Mouse (Mus musculus): ENCODE data around the gene Mrgprd. TPM values are rescaled to one million over a fixed set of nuclear protein-coding genes. Genes with fewer than 3 reads are reported as not detected.

The Mrgprd gene
- total and polyA plus RNA-seq, 3 experiments = not detected

GRCm38 (mm10) chr7:145340248-145340904 is 25.7 kb downstream of the Mrgprd start:
- no peak overlapping the region for H3K9ac ChIP-seq (ENCODE audit: insufficient read depth, low read depth)
- dilution Hi-C loops (cut with MboI; ENCODE audit: extremely low pct_ligation_motif_present, extremely low pct_unique_long_range_greater_than_20kb, low sequenced_read_pairs) (no loop called here), in situ Hi-C loops (cut with MboI; ENCODE audit: low pct_ligation_motif_present, low pct_unique_long_range_greater_than_20kb, low sequenced_read_pairs) (no loop called here)
- no peaks in the 10 kb centered on the region for H3K79me2 ChIP-seq (replicated peaks; ENCODE audit: control insufficient read depth, extremely low read depth, insufficient read depth, poor library complexity, severe bottlenecking)
- TF ChIP-seq ZKSCAN1 (IDR thresholded peaks at IDR 0.05; ENCODE audit: borderline replicate concordance, low read depth, low read length) (no peak), SIN3A (IDR thresholded peaks at IDR 0.05; ENCODE audit: low read length) (no peak), CHD2 (IDR thresholded peaks at IDR 0.05; ENCODE audit: low read length) (no peak), JUN (IDR thresholded peaks at IDR 0.05; ENCODE audit: insufficient read depth, low read depth, low read length) (no peak)
- no peak overlapping the region for H3K4me3 ChIP-seq (replicated peaks in 1 of 3; ENCODE audit: low read depth in 2 of 3, low read length in 2 of 3, poor library complexity in 1 of 3)
- no peak for DNase-seq (ENCODE audit: extremely low read depth)
- peaks cover 3% of the 10 kb centered on the region for H3K9me3 ChIP-seq (replicated peaks; ENCODE audit: low read length)
- no peak overlapping the region for H3K27ac ChIP-seq (ENCODE audit: insufficient read depth, low read depth)
- H3K27me3 ChIP-seq (replicated peaks) = peaks cover 15% of the 10 kb centered on the region
- no peaks in the 10 kb centered on the region for H3K4me1 ChIP-seq (ENCODE audit: control insufficient read depth in 1 of 2, insufficient read depth in 2 of 2)
- H3K4me2 ChIP-seq (ENCODE audit: insufficient read depth, low read depth, poor library complexity, severe bottlenecking) = no peak overlapping the region
- H3K36me3 ChIP-seq (replicated peaks in 1 of 2; ENCODE audit: control insufficient read depth in 1 of 2, insufficient read depth in 1 of 2, low read length in 1 of 2) = no peaks in the 10 kb centered on the region

Other genes starting within 250 kb of the Mrgprd start
- not detected in 2 replicates for gene 1810010D01Rik, start 106.7 kb upstream of the Mrgprd start, total RNA-seq (2012; rRNA removed)
- gene 1810010D01Rik, start 106.7 kb upstream of the Mrgprd start, total RNA-seq (2014; rRNA removed) = not detected in 2 replicates
- not detected in 2 replicates for gene 1810010D01Rik, start 106.7 kb upstream of the Mrgprd start, polyA plus RNA-seq (2012; ENCODE audit: insufficient read length, low read depth)
- gene Tpcn2, start 30.8 kb upstream of the Mrgprd start, total RNA-seq (2012; rRNA removed) = 6.9 and 7.3 TPM in 2 replicates
- gene Tpcn2, start 30.8 kb upstream of the Mrgprd start, total RNA-seq (2014; rRNA removed) = 3.7 TPM in 2 replicates
- 7.2 and 7.9 TPM in 2 replicates for gene Tpcn2, start 30.8 kb upstream of the Mrgprd start, polyA plus RNA-seq (2012; ENCODE audit: insufficient read length, low read depth)
- not detected in 2 replicates for gene Mrgprf, start 14.0 kb upstream of the Mrgprd start, total RNA-seq (2012; rRNA removed)
- gene Mrgprf, start 14.0 kb upstream of the Mrgprd start, total RNA-seq (2014; rRNA removed) = not detected in 2 replicates
- gene Mrgprf, start 14.0 kb upstream of the Mrgprd start, polyA plus RNA-seq (2012; ENCODE audit: insufficient read length, low read depth) = not detected in 2 replicates